Mouse (Mus musculus) activated CD4-positive, CD25-positive, alpha-beta regulatory T cell, adult 4 months (primary cell): Measurements from ENCODE around the gene Nuf2. TPM values are rescaled to one million over a fixed set of nuclear protein-coding genes. Genes with fewer than 3 reads are reported as not detected.
"Not testable (repeated sequence)": the region's sequence is repeated elsewhere in the genome, so short reads cannot be mapped to it uniquely, and the experiment has no call there.

Experiments used
- ATAC-seq: one replicate; pipeline ENCODE4 v1.8.0; 2017
- polyA plus RNA-seq, 2 experiments: library from polyadenylated mRNA; unstranded; fragments of 100-300 nt; shearing (Covaris generic); gene quantifications; one replicate each; pipeline ENCODE4 v1.2.1; 2017

Gene Nuf2
- polyA plus RNA-seq = 10 to 100 TPM; 16.5 to 18.7 TPM

- ATAC-seq = peak; percentile 97
Observed at GRCm38 (mm10) chr1:169530876-169531701, at the start of gene Nuf2. Nuf2 (minus strand) TSS chr1:169531464.

GRCm38 (mm10) chr1:169579572-169579971 lies 48.3 kb upstream of the Nuf2 start:
- no peak for ATAC-seq

GRCm38 (mm10) chr1:169574136-169574535 lies 42.9 kb upstream of the Nuf2 start:
- no peak for ATAC-seq

- no peak for ATAC-seq
Observed at GRCm38 (mm10) chr1:169555621-169556020, 24.4 kb upstream of the Nuf2 start.

GRCm38 (mm10) chr1:169555019-169555418 lies 23.8 kb upstream of the Nuf2 start:
- no peak for ATAC-seq

- no peak for ATAC-seq
Observed at GRCm38 (mm10) chr1:169553446-169553845, 22.2 kb upstream of the Nuf2 start.

GRCm38 (mm10) chr1:169540415-169540814 lies 9.2 kb upstream of the Nuf2 start:
- no peak for ATAC-seq

- peak; percentile 45 for ATAC-seq
Observed at GRCm38 (mm10) chr1:169531702-169532535, 655 bp upstream of the Nuf2 start.

- ATAC-seq = no peak
Observed at GRCm38 (mm10) chr1:169529996-169530518, 1.2 kb downstream of the Nuf2 start.

GRCm38 (mm10) chr1:169526006-169526680 lies 5.1 kb downstream of the Nuf2 start:
- ATAC-seq = no peak

- ATAC-seq = no peak
Observed at GRCm38 (mm10) chr1:169519337-169519736, 11.9 kb downstream of the Nuf2 start.

- not testable (repeated sequence) for ATAC-seq
Observed at GRCm38 (mm10) chr1:169517899-169518517, 13.3 kb downstream of the Nuf2 start.

- ATAC-seq = no peak
Observed at GRCm38 (mm10) chr1:169517376-169517892, 13.8 kb downstream of the Nuf2 start.

GRCm38 (mm10) chr1:169506354-169506753 lies 24.9 kb downstream of the Nuf2 start:
- no peak for ATAC-seq

GRCm38 (mm10) chr1:169502876-169503275 lies 28.4 kb downstream of the Nuf2 start:
- ATAC-seq = no peak

- no peak for ATAC-seq
Observed at GRCm38 (mm10) chr1:169495621-169496020, 35.6 kb downstream of the Nuf2 start.

- ATAC-seq = no peak
Observed at GRCm38 (mm10) chr1:169491561-169491960, 39.7 kb downstream of the Nuf2 start.

GRCm38 (mm10) chr1:169485408-169485885 lies 45.8 kb downstream of the Nuf2 start:
- no peak for ATAC-seq

- ATAC-seq = no peak
Observed at GRCm38 (mm10) chr1:169484565-169484964, 46.7 kb downstream of the Nuf2 start.

- no peak for ATAC-seq
Observed at GRCm38 (mm10) chr1:169482596-169483335, 48.5 kb downstream of the Nuf2 start.

GRCm38 (mm10) chr1:169471185-169471584 lies 60.1 kb downstream of the Nuf2 start:
- no peak for ATAC-seq
